Mouse (Mus musculus) embryo, embryonic 9.5 days (tissue): ENCODE data around the gene Asphd2.

Experiments used
- DNase-seq: peaks from one replicate; pipeline ENCODE4 v3.0.0-alpha.2; 2017; ENCODE audit errors: extremely low spot score

Asphd2 gene

DNA sequence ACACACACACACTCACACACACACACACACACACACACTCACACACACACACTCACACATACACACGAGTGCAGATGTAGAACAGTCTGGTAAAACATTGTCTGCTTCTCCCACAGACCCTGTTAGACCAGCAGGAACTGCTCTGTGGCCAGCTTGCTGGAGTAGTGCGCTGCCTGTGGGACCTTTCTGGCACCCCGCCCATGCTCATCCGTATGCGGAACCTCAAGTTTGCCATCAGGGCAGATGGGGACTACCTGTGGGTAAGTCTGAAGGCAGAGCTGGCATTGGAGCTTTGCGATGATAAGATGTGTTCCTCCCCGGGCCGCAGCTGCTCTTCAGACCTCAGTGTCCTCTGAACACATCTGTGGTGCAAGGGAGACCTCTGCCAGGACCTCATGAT lies 45.5 kb downstream of the Asphd2 start:
- DNase-seq, result no peak

DNA sequence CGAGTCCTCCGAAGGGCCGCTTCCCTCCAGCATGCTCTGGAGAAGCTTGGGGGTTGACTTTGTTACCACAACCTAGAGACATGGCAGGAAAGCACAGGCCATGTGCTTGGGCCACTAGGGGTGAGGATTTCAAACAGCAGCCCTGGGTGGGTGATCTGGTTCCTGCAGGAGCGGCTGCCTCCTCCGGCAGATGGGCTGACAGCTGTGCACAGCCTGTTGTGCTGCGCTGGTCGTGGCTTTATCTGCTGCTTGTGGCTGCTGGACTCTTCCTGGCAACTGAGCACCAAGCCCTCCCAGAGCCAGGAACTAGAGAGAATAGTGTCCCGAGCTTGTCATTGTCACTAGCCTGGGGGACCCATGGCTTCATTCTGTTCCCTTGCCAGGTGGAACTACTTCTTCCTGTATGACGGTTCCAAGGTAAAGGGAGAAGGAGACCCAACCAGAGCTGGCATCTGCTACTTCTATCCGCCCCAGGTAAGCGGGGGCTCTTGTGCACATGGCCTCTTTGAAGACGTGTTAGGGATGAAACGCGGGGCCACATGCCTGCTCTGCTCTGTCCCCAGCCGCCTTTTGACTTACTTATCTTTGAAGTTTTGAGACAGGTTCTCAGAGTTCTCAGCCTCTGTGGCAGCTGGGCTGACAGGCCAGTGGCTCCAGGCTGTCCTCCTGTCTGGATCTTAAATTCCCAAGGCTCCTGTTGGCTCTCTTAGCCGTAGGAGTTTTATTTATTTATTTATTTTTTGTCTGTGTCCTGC lies 48.3 kb downstream of the Asphd2 start:
- no peak for DNase-seq

- no peak for DNase-seq
These were observed 50.3 kb downstream of the Asphd2 start for GRCm38 (mm10) chr5:112344092-112344960.

DNA sequence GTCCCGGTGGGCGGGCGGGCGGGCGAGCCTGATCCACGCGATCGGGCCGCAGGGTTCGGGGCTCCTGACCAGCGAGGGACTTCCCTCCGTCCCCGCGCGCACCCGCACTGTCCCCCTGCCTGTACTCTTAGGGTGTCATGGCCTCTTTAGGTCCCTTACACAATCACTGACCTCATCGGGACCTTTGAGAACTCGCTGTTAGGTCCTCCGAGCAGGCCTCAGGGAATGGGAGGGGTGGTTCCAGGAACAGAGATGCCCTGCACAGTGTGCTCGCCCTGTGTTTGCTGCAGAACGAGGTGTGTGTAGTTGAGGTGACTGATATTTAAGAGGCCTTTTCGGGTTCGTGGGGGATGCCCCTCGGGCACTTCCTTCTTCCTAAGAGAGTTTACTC lies 51.5 kb downstream of the Asphd2 start:
- DNase-seq, result no peak

DNA sequence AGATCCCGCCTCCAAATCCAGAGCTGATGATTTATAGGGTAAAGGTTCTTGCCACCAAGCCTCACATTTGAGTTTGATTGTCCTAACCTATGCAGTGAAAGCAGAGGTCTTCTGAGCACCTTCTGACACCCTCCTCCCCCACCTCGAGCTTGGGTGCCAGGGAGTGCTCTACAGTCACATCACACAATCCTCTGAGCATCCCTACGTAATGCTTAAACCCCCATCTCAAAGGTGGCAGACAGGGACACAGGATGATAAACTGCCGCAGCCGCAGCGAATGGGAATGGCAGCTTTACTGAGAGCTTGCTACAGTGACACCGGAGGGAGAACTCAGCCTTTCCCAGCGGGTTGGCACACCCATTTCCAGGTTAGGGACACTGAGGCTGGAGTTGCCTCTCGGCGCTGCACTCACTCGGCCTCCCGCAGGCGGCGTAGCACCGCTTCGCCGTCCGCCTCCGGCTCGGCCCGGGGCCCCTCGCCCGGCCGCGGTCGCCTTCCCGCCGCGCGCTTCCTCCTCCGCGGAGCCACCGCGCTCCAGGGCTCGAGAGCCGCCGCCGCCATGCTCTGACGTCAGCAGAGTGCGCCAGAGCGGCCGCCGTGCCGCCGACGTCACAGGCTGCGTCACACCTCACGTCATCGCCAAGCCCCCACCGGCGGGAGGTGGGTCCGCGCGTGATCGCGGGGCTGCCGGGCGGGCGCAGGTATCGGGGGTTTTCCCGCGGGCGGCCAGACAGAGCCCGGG lies 52.0 kb downstream of the Asphd2 start, which contains the start of the genes Srrd and Hps4:
Gene Srrd (minus strand): TSS at position 578 of the 742 bp plus-strand sequence.
Gene Hps4 (plus strand): TSS at position 621 of the 742 bp plus-strand sequence.
- DNase-seq, result peak; percentile 85

DNA sequence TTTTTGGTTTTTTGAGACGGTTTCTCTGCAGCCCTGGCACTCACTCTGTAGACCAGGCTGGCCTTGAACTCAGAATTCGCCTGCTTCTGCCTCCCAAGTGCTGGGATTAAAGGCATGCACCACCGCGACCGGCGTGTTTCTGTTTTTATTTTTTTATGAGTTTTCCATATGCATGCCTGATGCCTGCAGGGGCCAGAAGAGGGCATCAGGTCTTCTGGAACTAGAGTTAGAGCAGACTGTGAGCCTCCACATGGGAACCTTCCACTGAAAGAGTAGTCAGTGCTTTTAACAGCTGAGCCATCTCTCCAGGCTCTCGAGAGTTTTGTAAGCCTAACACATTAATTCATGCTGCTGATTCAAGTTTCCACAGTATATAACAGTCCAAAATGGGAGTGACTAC lies 55.5 kb downstream of the Asphd2 start:
- no peak for DNase-seq

- DNase-seq, result no peak
These were observed 57.7 kb downstream of the Asphd2 start for GRCm38 (mm10) chr5:112337004-112337403.

DNA sequence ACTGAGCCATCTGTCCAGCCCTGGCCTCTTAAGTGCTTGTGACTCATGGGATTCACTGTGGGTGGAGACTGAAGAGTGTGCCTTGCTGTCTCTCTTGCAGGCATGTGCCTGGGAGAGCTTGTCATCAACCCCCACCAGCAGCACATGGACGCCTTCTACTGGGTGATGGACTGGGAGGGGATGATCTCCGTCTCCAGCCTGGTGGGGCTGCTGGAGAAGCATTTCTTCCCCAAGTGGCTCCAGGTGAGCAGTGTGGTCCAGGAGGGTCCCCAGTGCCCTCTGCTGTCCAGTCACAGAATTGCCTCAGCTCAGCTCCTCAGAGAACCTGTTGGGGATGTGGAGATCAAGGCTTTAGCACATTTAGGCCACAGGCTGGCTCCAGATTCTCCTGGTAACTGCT lies 59.2 kb downstream of the Asphd2 start:
- DNase-seq, result peak; percentile 49
